Mouse (Mus musculus) MEL (cell line): ENCODE data around the gene Trim32.

ENCODE experiments used
- EP300 ChIP-seq, 2 experiments: IDR thresholded peaks; 2 replicates each; pipeline ENCODE4 v1.6.1; 2011; ENCODE audit warnings: improper control_type of control experiment in 2 of 2, low read length in 2 of 2, low read depth in 1 of 2, mild to moderate bottlenecking in 1 of 2
- RCOR1 ChIP-seq: IDR thresholded peaks from 2 replicates; pipeline ENCODE4 v1.6.1; 2012; ENCODE audit warnings: low read depth, mild to moderate bottlenecking, inconsistent platforms, low read length, improper control_type of control experiment

DNA sequence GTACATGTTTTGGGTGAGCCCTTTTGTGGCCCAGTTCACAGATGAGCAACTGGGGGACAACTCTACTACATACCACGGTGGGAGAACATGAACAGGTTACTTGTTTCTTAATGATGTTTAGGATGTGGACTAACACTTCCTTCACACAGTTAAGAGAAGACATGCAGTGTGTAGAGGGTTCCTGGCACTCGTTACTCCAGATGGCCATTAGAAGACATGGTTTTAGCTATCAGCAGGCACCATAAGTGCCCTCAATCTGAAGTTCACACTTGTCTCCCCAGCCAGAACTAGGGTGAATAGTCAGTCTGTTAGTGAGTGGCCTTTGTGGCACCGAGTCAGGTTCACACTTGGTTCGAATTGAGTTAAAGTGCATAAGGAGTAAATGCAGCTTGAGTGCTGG lies 3.3 kb downstream of the Trim32 start:
- TF ChIP-seq EP300 (IDR thresholded peaks at IDR 0.05; ENCODE audit: low read depth in 1 of 2, low read length in 2 of 2) = no peak
- TF ChIP-seq RCOR1 = no peak
